Mouse (Mus musculus) limb, embryonic 12.5 days (tissue): ENCODE results near the gene Wbp1. TPM values are rescaled to one million over a fixed set of nuclear protein-coding genes. Genes with fewer than 3 reads are reported as not detected.

Source experiments
- ATAC-seq: fragments of 200-750 bp; cut with Nextera tagmentation; 2 replicates; pipeline ENCODE4 v1.8.0; 2017; ENCODE audit warnings: low read depth, moderate TSS enrichment; ENCODE audit not compliant: insufficient number of reproducible peaks, insufficient read depth, low FRiP score, low TSS enrichment
- H3K27ac ChIP-seq: fragments of 300-500 bp; sonication (generic); 2 replicates; pipeline ENCODE4 v1.5.1; 2016; ENCODE audit warnings: mild to moderate bottlenecking, moderate library complexity
- H3K27me3 ChIP-seq: fragments of 300-500 bp; sonication (generic); 2 replicates; pipeline ENCODE4 v1.6.1; 2016; ENCODE audit warnings: mild to moderate bottlenecking, moderate library complexity
- H3K36me3 ChIP-seq: fragments of 300-500 bp; sonication (generic); 2 replicates; pipeline ENCODE4 v1.6.1; 2016; ENCODE audit warnings: mild to moderate bottlenecking, moderate library complexity
- H3K4me1 ChIP-seq: fragments of 300-500 bp; sonication (generic); replicated peaks from 2 replicates; pipeline ENCODE4 v1.6.1; 2016
- H3K4me2 ChIP-seq: fragments of 300-500 bp; sonication (generic); 2 replicates; pipeline ENCODE4 v1.6.1; 2016; ENCODE audit warnings: mild to moderate bottlenecking, moderate library complexity
- H3K4me3 ChIP-seq: fragments of 300-500 bp; sonication (generic); replicated peaks from 2 replicates; pipeline ENCODE4 v1.5.1; 2016; ENCODE audit warnings: mild to moderate bottlenecking
- H3K9ac ChIP-seq: fragments of 300-500 bp; sonication (generic); replicated peaks from 2 replicates; pipeline ENCODE4 v1.6.1; 2016; ENCODE audit warnings: mild to moderate bottlenecking, moderate library complexity
- H3K9me3 ChIP-seq: fragments of 300-500 bp; sonication (generic); 2 replicates; pipeline ENCODE4 v1.6.1; 2016; ENCODE audit warnings: mild to moderate bottlenecking, moderate library complexity
- WGBS: fragments of 180-500 bp; shearing (Covaris S2); methylation state at CpG from one replicate; pipeline ENCODE4 v1.1.7; 2016; 5-methylcytosine and 5-hydroxymethylcytosine counted together
- polyA plus RNA-seq: library from polyadenylated mRNA; unstranded; fragments of >200 nt; fragmentation: Nextera tagmentation; extraction: Ambion mirVana; gene quantifications from 2 replicates; pipeline ENCODE4 v1.2.1, GENCODE M21; 2016

The Wbp1 gene
- polyA plus RNA-seq, 1 experiment from 2014 or later: 219 TPM

DNA sequence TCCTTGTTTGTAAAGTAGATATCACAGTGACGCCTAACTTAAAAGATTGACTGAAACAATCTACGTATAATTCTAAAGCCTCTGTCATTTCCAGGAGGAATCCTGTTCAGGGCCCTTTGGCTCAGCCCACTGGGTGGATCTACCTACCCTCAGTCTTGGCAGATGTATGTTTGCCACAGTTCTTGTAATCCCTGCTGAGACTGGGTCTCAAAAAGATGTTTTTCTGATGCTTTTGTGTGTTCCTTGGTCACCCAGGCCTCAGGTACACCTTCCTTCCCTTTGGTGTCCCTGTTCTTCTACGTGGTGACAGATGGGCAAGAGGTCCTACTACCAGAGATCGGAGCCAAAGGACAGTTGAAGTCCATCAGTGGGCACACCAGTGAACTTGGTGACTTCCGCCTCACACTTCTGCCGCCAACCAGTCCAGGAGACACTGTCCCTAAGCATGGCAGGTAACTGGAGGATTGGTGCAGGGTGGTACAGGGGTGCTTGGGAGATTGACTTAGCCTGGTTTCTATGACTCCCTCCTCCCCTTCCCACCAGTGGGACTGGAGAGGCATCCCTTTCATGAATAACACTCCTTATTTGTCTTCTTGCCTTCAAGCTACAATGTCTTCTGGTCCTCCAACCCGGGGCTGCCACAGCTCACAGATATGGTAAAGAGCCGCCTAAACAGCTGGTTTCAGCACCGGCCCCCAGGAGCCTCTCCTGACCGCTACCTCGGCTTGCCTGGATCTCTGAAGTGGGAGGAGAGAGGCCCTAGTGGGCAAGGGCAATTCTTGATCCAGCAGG, 4.8 kb downstream of the Wbp1 start:
- 78% methylated on average over 11 of the region's 11 CpGs for WGBS
- Histone ChIP-seq H3K9ac (peak overlapping the region; percentile 90), H3K36me3 (peaks cover 34% of the 10 kb centered on the region), H3K27me3 (no peaks in the 10 kb centered on the region), H3K27ac (peak overlapping the region; percentile 78), H3K9me3 (no peaks in the 10 kb centered on the region), H3K4me2 (peak overlapping the region; percentile 96), H3K4me3 (peak overlapping the region; percentile 83), H3K4me1 (peaks cover 33% of the 10 kb centered on the region)
- ATAC-seq: no peak

DNA sequence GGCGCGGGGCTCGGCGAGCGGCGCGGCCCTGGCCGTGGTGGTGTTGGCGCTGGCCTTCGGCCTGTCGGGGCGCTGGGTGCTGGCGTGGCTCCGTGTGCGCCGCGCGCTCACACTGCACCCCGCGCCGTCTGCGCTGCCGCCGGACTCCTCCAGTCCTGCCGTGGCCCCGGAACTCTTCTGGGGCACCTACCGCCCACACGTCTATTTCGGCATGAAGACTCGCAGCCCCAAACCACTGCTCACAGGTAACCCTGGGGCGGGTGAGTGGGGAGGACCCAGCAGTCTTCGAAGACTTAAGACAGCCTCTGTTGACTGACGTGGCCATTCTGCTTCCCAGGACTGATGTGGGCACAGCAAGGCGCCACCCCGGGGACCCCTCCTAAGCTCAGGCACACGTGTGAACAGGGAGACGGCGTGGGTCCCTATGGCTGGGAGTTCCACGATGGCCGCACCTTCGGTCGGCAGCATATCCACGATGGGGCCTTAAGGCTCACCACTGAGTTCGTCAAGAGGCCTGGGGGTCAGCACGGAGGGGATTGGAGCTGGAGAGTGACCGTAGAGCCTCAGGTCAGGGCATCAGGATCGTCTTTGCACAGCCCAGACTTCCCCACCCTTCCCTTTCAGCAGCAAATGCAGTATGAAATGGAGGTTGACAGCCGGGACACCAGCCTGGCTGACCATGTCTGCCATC, 5.5 kb downstream of the Wbp1 start:
- H3K4me2 ChIP-seq: peak overlapping the region; percentile 96
- WGBS: 3% methylated on average over 47 of the region's 48 CpGs
- H3K9ac ChIP-seq: peak overlapping the region; percentile 90
- H3K9me3 ChIP-seq: no peaks in the 10 kb centered on the region
- H3K36me3 ChIP-seq: peaks cover 41% of the 10 kb centered on the region
- peak overlapping the region; percentile 83 for H3K4me3 ChIP-seq
- peak overlapping the region; percentile 78 for H3K27ac ChIP-seq
- no peaks in the 10 kb centered on the region for H3K27me3 ChIP-seq
- H3K4me1 ChIP-seq: peaks cover 33% of the 10 kb centered on the region
- ATAC-seq: peak; percentile 57

DNA sequence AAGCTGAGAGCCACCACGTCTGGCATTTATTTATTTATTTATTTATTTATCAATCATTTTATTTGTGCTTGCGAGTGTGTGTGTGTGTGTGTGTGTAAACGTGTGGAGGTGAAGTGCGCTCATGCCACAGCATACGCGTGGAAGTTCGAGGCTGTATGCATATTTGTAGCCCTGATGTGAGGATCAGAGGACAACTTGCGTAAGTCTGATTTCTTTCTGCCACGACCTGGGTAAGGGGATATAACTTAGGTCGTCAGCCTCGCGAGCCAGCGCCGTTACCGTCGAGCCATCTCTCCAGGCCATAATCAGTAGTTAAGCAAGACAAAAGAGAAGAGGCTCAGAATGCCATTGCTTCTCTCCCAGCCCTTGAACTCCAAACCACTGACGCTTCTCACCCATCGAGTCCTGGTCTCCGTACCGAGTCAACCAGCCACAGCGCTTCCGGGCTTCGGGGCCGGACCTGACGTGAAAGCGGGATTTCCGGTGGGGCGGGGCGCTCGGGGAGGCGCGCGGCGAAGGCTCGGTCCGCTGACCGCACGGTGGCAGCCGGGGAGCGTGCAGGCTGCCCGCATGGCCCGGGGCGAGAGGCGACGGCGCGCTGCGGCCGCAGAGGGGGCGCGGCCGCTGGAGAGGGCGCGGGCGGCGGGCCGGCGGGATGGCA, 6.2 kb downstream of the Wbp1 start, which contains the start of gene Mogs:
Gene Mogs (plus strand): TSS at position 486 of the 661 bp plus-strand sequence.
- H3K4me3 ChIP-seq: peak within 1 kb of the TSS; percentile 83
- H3K4me2 ChIP-seq: peak within 1 kb of the TSS; percentile 96
- under 1% methylated on average over 56 of the region's 58 CpGs for WGBS
- peaks cover 30% of the 10 kb centered on the region for H3K4me1 ChIP-seq
- no peaks in the 10 kb centered on the region for H3K27me3 ChIP-seq
- peak within 1 kb of the TSS; percentile 78 for H3K27ac ChIP-seq
- H3K36me3 ChIP-seq: peaks cover 42% of the 10 kb centered on the region
- no peaks in the 10 kb centered on the region for H3K9me3 ChIP-seq
- peak within 1 kb of the TSS; percentile 90 for H3K9ac ChIP-seq
- ATAC-seq: peak; percentile 76

DNA sequence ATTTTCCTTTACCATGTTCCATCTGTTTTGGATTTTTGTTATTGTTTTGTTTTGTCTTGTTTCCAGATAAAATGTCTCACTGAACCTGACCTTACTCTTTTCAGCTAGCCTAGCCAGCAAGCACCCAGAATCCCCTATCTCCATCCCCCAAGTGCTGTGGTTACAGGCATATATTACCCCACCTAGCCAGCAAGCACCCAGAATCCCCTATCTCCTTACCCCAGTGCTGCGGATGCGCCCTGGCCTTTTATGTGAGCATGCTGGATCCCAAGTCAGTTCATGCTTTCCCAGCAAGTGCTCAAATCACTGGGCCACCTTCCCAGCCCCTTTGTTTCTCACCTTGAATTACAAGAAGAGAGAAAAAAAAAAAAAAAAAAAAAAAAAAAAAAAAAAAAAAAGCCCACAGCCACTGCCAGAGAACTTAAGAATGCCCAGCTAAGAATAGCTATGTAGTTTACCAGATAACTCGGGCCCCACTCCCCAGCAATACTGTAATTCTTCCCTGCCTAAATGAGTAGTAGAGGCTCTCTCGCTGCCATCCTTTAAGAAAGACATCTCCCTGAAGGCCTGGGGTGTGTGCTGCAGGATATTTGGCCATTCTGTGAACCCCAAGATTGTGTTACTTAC, 9.7 kb downstream of the Wbp1 start:
- Histone ChIP-seq H3K4me2 (no peak overlapping the region), H3K4me3 (no peak overlapping the region), H3K9ac (no peak overlapping the region), H3K9me3 (no peaks in the 10 kb centered on the region), H3K27ac (no peak overlapping the region), H3K4me1 (peaks cover 37% of the 10 kb centered on the region), H3K27me3 (no peaks in the 10 kb centered on the region), H3K36me3 (peaks cover 8% of the 10 kb centered on the region; the same call in 1 of the 2 replicates)
- ATAC-seq: no peak
- 89% methylated on average over 4 of the region's 4 CpGs for WGBS

DNA sequence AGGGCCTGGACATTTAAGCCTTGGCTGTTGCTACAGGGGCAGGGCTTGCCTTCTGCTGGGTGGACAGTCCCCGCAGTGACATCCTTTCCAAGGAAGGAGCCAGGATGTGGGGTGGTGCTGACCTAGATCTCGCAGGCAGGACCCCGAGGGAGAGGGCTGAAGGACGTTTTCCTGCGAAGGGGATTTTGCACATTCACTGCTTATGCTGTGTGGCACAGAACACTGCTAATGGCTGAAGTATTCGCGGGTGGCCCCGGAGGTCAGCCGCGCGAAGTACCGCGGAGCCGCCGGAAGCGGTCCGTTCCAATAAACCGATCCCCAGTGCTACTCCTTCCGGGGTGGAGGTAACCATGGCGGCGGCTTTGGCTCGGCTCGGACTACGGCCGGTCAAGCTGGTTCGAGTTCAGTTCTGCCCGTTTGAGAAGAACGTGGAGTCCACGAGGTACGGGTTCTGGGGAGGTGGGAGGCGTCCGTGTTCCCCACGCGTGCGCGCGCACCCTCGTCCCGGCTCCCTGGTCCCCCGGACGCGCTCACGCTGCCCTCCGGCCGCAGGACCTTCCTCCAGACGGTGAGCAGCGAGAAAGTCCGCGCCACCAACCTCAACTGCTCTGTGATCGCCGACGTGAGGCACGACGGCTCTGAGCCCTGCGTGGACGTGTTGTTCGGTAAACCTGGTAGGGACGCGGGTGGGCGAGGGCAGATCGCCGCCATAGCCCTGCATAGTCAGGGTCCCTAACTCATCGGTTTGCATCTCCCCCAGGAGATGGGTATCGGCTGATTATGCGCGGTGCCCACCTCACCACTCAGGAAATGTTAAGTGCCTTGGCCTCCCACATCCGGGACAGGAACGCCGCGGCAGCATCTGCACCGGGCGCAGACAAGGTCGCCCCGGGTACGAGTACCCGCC, 12.3 kb downstream of the Wbp1 start, which contains the start of gene Mrpl53:
Gene Mrpl53 (plus strand): TSS at position 279 of the 907 bp plus-strand sequence.
- Histone ChIP-seq H3K9me3 (no peaks in the 10 kb centered on the region), H3K9ac (peak within 1 kb of the TSS; percentile 92), H3K4me1 (peaks cover 22% of the 10 kb centered on the region), H3K4me3 (peak within 1 kb of the TSS; percentile 90), H3K4me2 (peak within 1 kb of the TSS; percentile 80), H3K27me3 (no peaks in the 10 kb centered on the region), H3K36me3 (peaks cover 17% of the 10 kb centered on the region; the same call in 1 of the 2 replicates), H3K27ac (peak within 1 kb of the TSS; percentile 81)
- peak; percentile 61 for ATAC-seq
- WGBS: under 1% methylated on average over 76 of the region's 76 CpGs

DNA sequence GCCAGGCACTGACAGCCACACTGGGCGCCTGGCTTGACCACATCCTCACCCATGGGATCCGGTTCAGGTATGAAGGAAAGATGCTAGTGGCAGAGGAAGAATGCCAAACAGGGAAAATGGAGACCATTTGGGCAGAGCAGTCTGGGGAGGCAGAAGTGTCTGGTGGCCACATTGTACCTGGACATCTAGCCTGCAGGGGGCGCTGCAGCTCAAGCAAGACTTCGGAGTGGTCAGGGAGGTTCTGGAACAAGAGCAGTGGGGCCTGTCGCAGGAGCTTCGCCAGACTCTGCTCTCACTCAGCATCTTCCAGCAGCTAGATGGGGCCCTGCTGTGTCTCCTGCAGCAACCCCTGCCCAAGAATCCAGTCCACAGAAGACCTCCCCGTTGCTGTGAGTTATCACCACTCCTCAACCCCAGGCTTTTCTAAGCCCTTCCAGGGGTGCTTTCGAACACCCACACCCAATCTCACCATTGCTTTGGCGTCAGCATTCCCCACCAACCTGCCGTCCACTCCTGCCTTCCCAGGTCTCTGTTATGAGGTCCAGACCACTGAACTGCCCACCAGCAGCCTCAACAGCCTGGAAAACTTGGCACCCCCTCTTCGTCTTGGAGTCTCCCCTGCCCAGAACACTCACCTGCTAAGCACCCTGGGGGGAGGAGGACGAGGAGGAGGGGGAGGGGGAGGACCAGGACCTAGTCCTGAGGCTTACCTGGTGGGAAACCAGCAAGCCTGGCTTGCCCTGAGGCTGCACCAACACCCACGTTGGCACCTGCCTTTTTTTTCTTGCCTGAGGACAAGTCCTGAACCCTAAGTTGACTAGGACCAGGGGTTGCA, 13.6 kb downstream of the Wbp1 start:
- WGBS: 36% methylated on average over 13 of the region's 13 CpGs
- peak overlapping the region; percentile 90 for H3K4me3 ChIP-seq
- peaks cover 30% of the 10 kb centered on the region for H3K4me1 ChIP-seq
- 0 out of 2 replicates have a peak overlapping the region, but pooled peaks have one; percentile 81 for H3K27ac ChIP-seq
- H3K36me3 ChIP-seq: peaks cover 17% of the 10 kb centered on the region; the same call in 1 of the 2 replicates
- no peak overlapping the region for H3K9ac ChIP-seq
- peak overlapping the region; percentile 80 for H3K4me2 ChIP-seq
- no peaks in the 10 kb centered on the region for H3K9me3 ChIP-seq
- H3K27me3 ChIP-seq: peaks cover 3% of the 10 kb centered on the region; the same call in 1 of the 2 replicates
- 0 out of 2 replicates have a peak, but pooled peaks have one; percentile 13 for ATAC-seq

DNA sequence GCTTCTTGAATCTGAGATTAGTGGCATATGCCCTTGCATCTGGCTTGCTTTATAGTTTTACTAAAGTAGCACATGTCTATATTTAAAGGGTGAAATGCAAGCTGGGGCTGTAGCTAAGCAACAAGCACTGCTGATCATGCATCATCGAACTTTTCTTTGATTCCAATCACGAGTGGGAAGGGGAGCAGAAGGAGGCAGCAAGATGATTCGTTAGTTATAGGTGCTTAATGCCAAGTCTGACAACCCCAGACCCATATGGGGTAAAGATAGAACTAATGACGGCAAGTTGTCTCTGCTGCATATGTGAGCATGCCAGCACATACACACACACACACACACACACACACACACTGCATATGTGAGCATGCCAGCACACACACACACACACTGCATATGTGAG, 17.2 kb downstream of the Wbp1 start:
- H3K9ac ChIP-seq: no peak overlapping the region
- H3K27me3 ChIP-seq: peaks cover 3% of the 10 kb centered on the region; the same call in 1 of the 2 replicates
- no peak overlapping the region for H3K27ac ChIP-seq
- WGBS: 83% methylated on average over 4 of the region's 4 CpGs
- H3K4me3 ChIP-seq: no peak overlapping the region
- H3K4me2 ChIP-seq: no peak overlapping the region
- no peak for ATAC-seq
- H3K9me3 ChIP-seq: no peaks in the 10 kb centered on the region
- peaks cover 37% of the 10 kb centered on the region for H3K4me1 ChIP-seq
- H3K36me3 ChIP-seq: peaks cover 9% of the 10 kb centered on the region; the same call in 1 of the 2 replicates

DNA sequence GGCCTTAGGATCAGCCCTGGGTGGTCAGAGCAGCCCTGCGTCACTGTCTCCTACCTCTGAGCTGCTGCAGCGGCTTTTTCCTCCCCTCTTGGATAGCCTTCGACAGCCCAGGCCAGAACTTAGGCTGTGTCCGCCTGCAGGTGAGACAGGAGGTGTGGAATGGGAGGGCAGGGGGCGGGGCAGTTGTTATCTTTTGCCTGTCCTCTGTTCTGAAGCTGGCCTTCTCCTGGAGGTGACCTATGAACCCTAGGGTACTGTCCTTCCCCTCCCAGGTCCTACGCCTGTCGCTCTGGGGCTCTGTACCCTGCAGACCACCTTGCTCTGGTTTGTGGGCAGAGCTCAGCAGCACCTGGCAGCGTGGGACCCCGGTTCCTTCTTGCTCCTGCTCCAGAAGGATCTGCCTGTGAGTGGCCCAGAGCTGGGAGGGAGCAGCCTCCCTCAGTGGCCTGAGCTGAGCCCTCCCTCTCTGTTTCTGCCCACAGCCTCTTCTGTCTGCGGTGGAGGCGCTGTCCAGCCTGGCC, 18.2 kb downstream of the Wbp1 start:
- Histone ChIP-seq H3K9me3 (no peaks in the 10 kb centered on the region), H3K4me2 (peak overlapping the region; percentile 99), H3K4me3 (peak overlapping the region; percentile 78), H3K36me3 (peaks cover 9% of the 10 kb centered on the region; the same call in 1 of the 2 replicates), H3K9ac (peak overlapping the region; percentile 79; the same call in 1 of the 2 replicates), H3K4me1 (peaks cover 33% of the 10 kb centered on the region), H3K27ac (no peak overlapping the region), H3K27me3 (peaks cover 3% of the 10 kb centered on the region; the same call in 1 of the 2 replicates)
- ATAC-seq: peak; percentile 26; the same call in 1 of the 2 replicates
- WGBS: 39% methylated on average over 11 of the region's 11 CpGs
